Comparison of ENCODE assay signal across 10 mouse cellular contexts in genomic region chr16:27453396-27453795, GRCm38 (mm10).
DNase-seq lines count a peak whose midpoint lies in the region; ATAC-seq and TF ChIP-seq lines count a peak whose summit lies in the region.
"Had no signal": no experiment of that assay in that cellular context is flagged by ENCODE, and none has a peak within 500 bp of the region (broad histone marks: within the 10 kb centered on the region; RNA-seq: fewer than 3 reads in every experiment).

No protein-coding gene starts in this region.

- 71% methylated on average over 3 of the region's 3 CpGs for WGBS in lung, embryonic 14.5 days
- 39% methylated on average over 3 of the region's 3 CpGs for WGBS in kidney, adult 2 months
- 61% methylated on average over 3 of the region's 3 CpGs for WGBS in neural tube, embryonic 13.5 days

- H3K27ac ChIP-seq in lung, embryonic 14.5 days (ENCODE audit: low read depth), result no peak overlapping the region
- no peak overlapping the region for H3K27ac ChIP-seq in kidney, adult 2 months (ENCODE audit: insufficient read depth, low read depth, low read length)
- no peak overlapping the region for H3K27ac ChIP-seq in neural tube, embryonic 13.5 days (replicated peaks)
- H3K27ac ChIP-seq: heart, embryonic 13.5 days; limb, embryonic 15.5 days had no signal

- no peaks in the 10 kb centered on the region for H3K4me1 ChIP-seq in lung, embryonic 14.5 days (ENCODE audit: insufficient read depth)
- H3K4me1 ChIP-seq in kidney, adult 2 months (ENCODE audit: control insufficient read depth, insufficient read depth, low read length), result no peaks in the 10 kb centered on the region
- 0 out of 2 replicates have a peak, but pooled peaks cover 5% of the 10 kb centered on the region for H3K4me1 ChIP-seq in neural tube, embryonic 13.5 days (replicated peaks)
- H3K4me1 ChIP-seq: heart, embryonic 13.5 days; limb, embryonic 15.5 days had no signal

- H3K36me3 ChIP-seq in lung, embryonic 14.5 days (ENCODE audit: insufficient read depth), result peaks cover 8% of the 10 kb centered on the region
- H3K36me3 ChIP-seq in kidney, adult 2 months (ENCODE audit: control insufficient read depth, insufficient read depth, low read length), result peaks cover 2% of the 10 kb centered on the region
- peaks cover 16% of the 10 kb centered on the region for H3K36me3 ChIP-seq in neural tube, embryonic 13.5 days

- H3K4me2 ChIP-seq in lung, embryonic 14.5 days, result no peak overlapping the region
- H3K4me2 ChIP-seq in neural tube, embryonic 13.5 days, result no peak overlapping the region
- H3K4me2 ChIP-seq: heart, embryonic 13.5 days; limb, embryonic 15.5 days had no signal

- H3K9ac ChIP-seq in lung, embryonic 14.5 days, result no peak overlapping the region
- H3K9ac ChIP-seq in neural tube, embryonic 13.5 days, result no peak overlapping the region
- H3K9ac ChIP-seq: heart, embryonic 13.5 days; limb, embryonic 15.5 days had no signal

- TF ChIP-seq POLR2A in kidney, adult 2 months (IDR thresholded peaks at IDR 0.05; ENCODE audit: low read depth, low read length), result no peak

- no peak for TF ChIP-seq CTCF in lung, embryonic 14.5 days (IDR thresholded peaks at IDR 0.05; ENCODE audit: low read depth)
- TF ChIP-seq CTCF in kidney, adult 2 months (conservative IDR thresholded peaks at IDR 0.05; ENCODE audit: insufficient read depth, insufficient read length, low read depth, low read length), result no peak

- peak; percentile 13 for DNase-seq in adrenal gland, postnatal 14 days
- DNase-seq in adrenal gland, adult 8-10 months, result no peak
- peak; percentile 23 for DNase-seq in lung, embryonic 14.5 days
- DNase-seq in lung, adult 18-20 months, result no peak
- peak; percentile 90 for DNase-seq in kidney, adult 2 months
- DNase-seq in c-Kit-positive CD71-positive TER-119-positive erythroid progenitor cells, embryonic 14.5 days (ENCODE audit: low spot score), result no peak
- DNase-seq in thymus, postnatal 25 days, result no peak

- H3K27me3 ChIP-seq in lung, embryonic 14.5 days (ENCODE audit: insufficient read depth, low read length), result no peaks in the 10 kb centered on the region
- H3K27me3 ChIP-seq in kidney, adult 2 months (replicated peaks; ENCODE audit: control insufficient read depth, insufficient read depth, low read length), result no peaks in the 10 kb centered on the region
- H3K27me3 ChIP-seq in neural tube, embryonic 13.5 days, result no peaks in the 10 kb centered on the region
- H3K27me3 ChIP-seq: heart, embryonic 13.5 days; limb, embryonic 15.5 days had no signal

- ATAC-seq in lung, embryonic 14.5 days (ENCODE audit: insufficient read depth), result no peak
- peak; percentile 43; the same call in 1 of the 2 replicates for ATAC-seq in neural tube, embryonic 13.5 days (ENCODE audit: low read depth)

- H3K4me3 ChIP-seq in lung, embryonic 14.5 days (ENCODE audit: low read depth, low read length), result no peak overlapping the region
- H3K4me3 ChIP-seq in kidney, adult 2 months (ENCODE audit: insufficient read depth, low read depth, low read length), result no peak overlapping the region
- no peak overlapping the region for H3K4me3 ChIP-seq in neural tube, embryonic 13.5 days
- H3K4me3 ChIP-seq: heart, embryonic 13.5 days; limb, embryonic 15.5 days had no signal

- no peaks in the 10 kb centered on the region for H3K9me3 ChIP-seq in lung, embryonic 14.5 days (ENCODE audit: low read depth, low read length)
- H3K9me3 ChIP-seq in neural tube, embryonic 13.5 days, result no peaks in the 10 kb centered on the region
- H3K9me3 ChIP-seq: heart, embryonic 13.5 days; limb, embryonic 15.5 days had no signal

Comparison
In these comparisons a context has a peak if more than half of its experiments do, and no peak if none do; other contexts are left out.
1. DNase-seq: peak in adrenal gland, postnatal 14 days (single experiment), lung, embryonic 14.5 days (single experiment) and kidney, adult 2 months (single experiment); none in adrenal gland, adult 8-10 months (single experiment), lung, adult 18-20 months (0 of 2), c-Kit-positive CD71-positive TER-119-positive erythroid progenitor cells, embryonic 14.5 days (single experiment) and thymus, postnatal 25 days (single experiment).